Mouse (Mus musculus) CH12.LX (cell line): ENCODE data around the gene Asic2. TPM values are rescaled to one million over a fixed set of nuclear protein-coding genes. Genes with fewer than 3 reads are reported as not detected.

ENCODE experiments used
- DNase-seq: peaks from one replicate; pipeline ENCODE4 v3.0.0-alpha.2; 2013; ENCODE audit errors: extremely low read depth
- H3K27ac ChIP-seq: 2 replicates; pipeline ENCODE4 v1.5.1; 2012; ENCODE audit warnings: low read depth, mild to moderate bottlenecking, control low read depth, moderate library complexity; ENCODE audit not compliant: insufficient read depth
- H3K27me3 ChIP-seq: replicated peaks from 2 replicates; pipeline ENCODE3; 2012; ENCODE audit warnings: inconsistent platforms
- H3K36me3 ChIP-seq, 2 experiments: replicated peaks in 1 of 2; 2 replicates each; pipeline versions ENCODE3 to v1.6.1; 2012; ENCODE audit warnings: inconsistent platforms in 1 of 2, low read length in 1 of 2, mild to moderate bottlenecking in 1 of 2, mixed read lengths in 1 of 2, moderate library complexity in 1 of 2; ENCODE audit not compliant: control insufficient read depth in 1 of 2, insufficient read depth in 1 of 2
- H3K4me1 ChIP-seq, 2 experiments: 2 replicates each; pipeline ENCODE4 v1.6.1; 2012; ENCODE audit warnings: inconsistent platforms in 1 of 2, moderate library complexity in 1 of 2; ENCODE audit not compliant: insufficient read depth in 2 of 2, control insufficient read depth in 1 of 2
- H3K4me2 ChIP-seq: 2 replicates; pipeline ENCODE4 v1.6.1; 2012; ENCODE audit warnings: low read depth, mild to moderate bottlenecking, control low read depth; ENCODE audit not compliant: poor library complexity, insufficient read depth, severe bottlenecking
- H3K4me3 ChIP-seq, 3 experiments: fragments of 150-350 bp in 1 of 3; sonication (generic) in 1 of 3; replicated peaks in 1 of 3; 2 replicates each; pipeline versions ENCODE3 to v1.5.1; 2011 to 2012; ENCODE audit warnings: low read depth in 2 of 3, low read length in 2 of 3, mild to moderate bottlenecking in 2 of 3, moderate library complexity in 2 of 3, control low read depth in 1 of 3, improper control_type of control experiment in 1 of 3, inconsistent platforms in 1 of 3, mixed read lengths in 1 of 3; ENCODE audit not compliant: poor library complexity in 1 of 3
- H3K79me2 ChIP-seq: replicated peaks from 2 replicates; pipeline ENCODE4 v1.6.1; 2012; ENCODE audit warnings: mild to moderate bottlenecking, moderate library complexity; ENCODE audit not compliant: control insufficient read depth, poor library complexity, insufficient read depth, severe bottlenecking; ENCODE audit errors: extremely low read depth
- H3K9ac ChIP-seq: 2 replicates; pipeline ENCODE4 v1.6.1; 2012; ENCODE audit warnings: low read depth, mild to moderate bottlenecking, control low read depth, moderate library complexity; ENCODE audit not compliant: insufficient read depth
- H3K9me3 ChIP-seq: replicated peaks from 2 replicates; pipeline ENCODE3; 2012; ENCODE audit warnings: low read length, inconsistent platforms, mixed read lengths
- BHLHE40 ChIP-seq: IDR thresholded peaks from 2 replicates; pipeline ENCODE4 v1.6.1; 2011; ENCODE audit warnings: mild to moderate bottlenecking, low read depth, low read length, improper control_type of control experiment
- CHD1 ChIP-seq: IDR thresholded peaks from 2 replicates; pipeline ENCODE4 v1.6.1; 2012; ENCODE audit warnings: low read depth, low read length, improper control_type of control experiment, inconsistent platforms
- CTCF ChIP-seq, 2 experiments: IDR thresholded peaks in 1 of 2; conservative IDR thresholded peaks in 1 of 2; 2 replicates each; pipeline ENCODE4 v1.5.1; 2011 to 2012; ENCODE audit warnings: low read depth in 2 of 2, low read length in 2 of 2, improper control_type of control experiment in 1 of 2, inconsistent platforms in 1 of 2, mild to moderate bottlenecking in 1 of 2, moderate library complexity in 1 of 2
- E2F4 ChIP-seq: IDR thresholded peaks from 2 replicates; pipeline ENCODE4 v1.6.1; 2011; ENCODE audit warnings: low read depth, low read length, improper control_type of control experiment; ENCODE audit not compliant: insufficient replicate concordance
- EP300 ChIP-seq: IDR thresholded peaks from 2 replicates; pipeline ENCODE4 v1.6.1; 2011; ENCODE audit warnings: low read length, improper control_type of control experiment
- ETS1 ChIP-seq: conservative IDR thresholded peaks from 2 replicates; pipeline ENCODE4 v1.6.1; 2012; ENCODE audit warnings: low read depth, mild to moderate bottlenecking, inconsistent platforms, low read length, improper control_type of control experiment, moderate library complexity
- GABPA ChIP-seq: IDR thresholded peaks from 2 replicates; pipeline ENCODE4 v1.6.1; 2012; ENCODE audit warnings: low read depth, low read length, improper control_type of control experiment, inconsistent platforms; ENCODE audit not compliant: insufficient replicate concordance
- HCFC1 ChIP-seq: IDR thresholded peaks from 2 replicates; pipeline ENCODE4 v1.6.1; 2012; ENCODE audit warnings: low read depth, mild to moderate bottlenecking, inconsistent platforms, low read length, improper control_type of control experiment
- IRF4 ChIP-seq: IDR thresholded peaks from 2 replicates; pipeline ENCODE4 v1.6.1; 2014; ENCODE audit warnings: low read depth, mild to moderate bottlenecking, inconsistent platforms, low read length, improper control_type of control experiment
- JUN ChIP-seq: IDR thresholded peaks from 2 replicates; pipeline ENCODE4 v1.6.1; 2011; ENCODE audit warnings: low read depth, mild to moderate bottlenecking, low read length, improper control_type of control experiment, moderate library complexity; ENCODE audit not compliant: insufficient read depth
- JUND ChIP-seq: conservative IDR thresholded peaks from 2 replicates; pipeline ENCODE4 v1.6.1; 2011; ENCODE audit warnings: low read depth, low read length, improper control_type of control experiment
- KAT2A ChIP-seq: IDR thresholded peaks from 2 replicates; pipeline ENCODE4 v1.6.1; 2012; ENCODE audit warnings: low read length, improper control_type of control experiment, inconsistent platforms; ENCODE audit not compliant: insufficient replicate concordance
- MAFK ChIP-seq: IDR thresholded peaks from 2 replicates; pipeline ENCODE4 v1.6.1; 2011; ENCODE audit warnings: low read length, improper control_type of control experiment; ENCODE audit not compliant: insufficient replicate concordance
- MAX ChIP-seq: IDR thresholded peaks from 2 replicates; pipeline ENCODE4 v1.6.1; 2011; ENCODE audit warnings: low read length, improper control_type of control experiment
- MAZ ChIP-seq: IDR thresholded peaks from 2 replicates; pipeline ENCODE4 v1.6.1; 2012; ENCODE audit warnings: low read depth, mild to moderate bottlenecking, inconsistent platforms, low read length, improper control_type of control experiment, moderate library complexity
- MXI1 ChIP-seq: IDR thresholded peaks from 2 replicates; pipeline ENCODE4 v1.6.1; 2011; ENCODE audit warnings: mild to moderate bottlenecking, low read depth, low read length, improper control_type of control experiment
- MYC ChIP-seq: IDR thresholded peaks from 2 replicates; pipeline ENCODE4 v1.6.1; 2011; ENCODE audit warnings: low read depth, mild to moderate bottlenecking, improper control_type of control experiment, low read length
- NELFE ChIP-seq: IDR thresholded peaks from 2 replicates; pipeline ENCODE4 v1.6.1; 2011; ENCODE audit warnings: low read depth, low read length, improper control_type of control experiment
- PAX5 ChIP-seq: IDR thresholded peaks from 2 replicates; pipeline ENCODE4 v1.6.1; 2012; ENCODE audit warnings: low read length, inconsistent platforms, mixed read lengths
- POLR2A ChIP-seq: IDR thresholded peaks from 2 replicates; pipeline ENCODE4 v1.6.1; 2011; ENCODE audit warnings: low read depth, mild to moderate bottlenecking, improper control_type of control experiment, low read length
- POLR2AphosphoS2 ChIP-seq: IDR thresholded peaks from 2 replicates; pipeline ENCODE4 v1.6.1; 2011; ENCODE audit warnings: low read depth, low read length, improper control_type of control experiment
- RAD21 ChIP-seq: IDR thresholded peaks from 2 replicates; pipeline ENCODE4 v1.6.1; 2011; ENCODE audit warnings: low read depth, mild to moderate bottlenecking, low read length, improper control_type of control experiment, moderate library complexity
- RCOR1 ChIP-seq: conservative IDR thresholded peaks from 2 replicates; pipeline ENCODE4 v1.6.1; 2012; ENCODE audit warnings: low read depth, mild to moderate bottlenecking, inconsistent platforms, low read length, improper control_type of control experiment
- TBP ChIP-seq: conservative IDR thresholded peaks from 2 replicates; pipeline ENCODE4 v1.6.1; 2011; ENCODE audit warnings: low read depth, low read length, improper control_type of control experiment
- UBTF ChIP-seq: IDR thresholded peaks from 2 replicates; pipeline ENCODE4 v1.6.1; 2012; ENCODE audit warnings: low read depth, mild to moderate bottlenecking, inconsistent platforms, low read length, improper control_type of control experiment, moderate library complexity
- USF1 ChIP-seq: IDR thresholded peaks from 2 replicates; pipeline ENCODE4 v1.6.1; 2014; ENCODE audit warnings: low read depth, mild to moderate bottlenecking, inconsistent platforms, low read length, improper control_type of control experiment
- USF2 ChIP-seq: conservative IDR thresholded peaks from 2 replicates; pipeline ENCODE4 v1.6.1; 2011; ENCODE audit warnings: low read depth, low read length, improper control_type of control experiment
- ZKSCAN1 ChIP-seq: IDR thresholded peaks from 2 replicates; pipeline ENCODE4 v1.6.1; 2012; ENCODE audit warnings: low read depth, inconsistent platforms, low read length, improper control_type of control experiment, borderline replicate concordance
- ZMIZ1 ChIP-seq: IDR thresholded peaks from 2 replicates; pipeline ENCODE4 v1.6.1; 2012; ENCODE audit warnings: low read depth, mild to moderate bottlenecking, inconsistent platforms, low read length, improper control_type of control experiment
- ZNF384 ChIP-seq: IDR thresholded peaks from 2 replicates; pipeline ENCODE4 v1.6.1; 2012; ENCODE audit warnings: low read depth, low read length, improper control_type of control experiment, inconsistent platforms
- dilution Hi-C: fragments of 300-500 bp; cut with MboI; formaldehyde crosslinking; loops from 2 replicates; pipeline ENCODE4 v1.14.3; 2020; ENCODE audit warnings: low sequenced_read_pairs; ENCODE audit not compliant: extremely low pct_unique_long_range_greater_than_20kb, extremely low pct_ligation_motif_present
- in situ Hi-C: fragments of 300-500 bp; cut with MboI; formaldehyde crosslinking; loops from 3 replicates; pipeline ENCODE4 v1.14.3; 2019; ENCODE audit warnings: low sequenced_read_pairs, low pct_ligation_motif_present, low pct_unique_long_range_greater_than_20kb, mixed read lengths
- polyA plus RNA-seq: library from polyadenylated mRNA; unstranded; fragments of >175 nt; gene quantifications from 2 replicates; pipeline ENCODE4 v1.2.1, GENCODE M21; 2012; ENCODE audit warnings: low read depth; ENCODE audit not compliant: insufficient read length
- total RNA-seq, 2 experiments: library from RNA; depleted of rRNA; stranded (reverse); fragments of 300-350 nt in 1 of 2; fragments of >200 nt in 1 of 2; gene quantifications; 2 replicates each; pipeline ENCODE4 v1.2.3; 2012 to 2014

Asic2 gene
- total and polyA plus RNA-seq, 3 experiments: not detected

DNA sequence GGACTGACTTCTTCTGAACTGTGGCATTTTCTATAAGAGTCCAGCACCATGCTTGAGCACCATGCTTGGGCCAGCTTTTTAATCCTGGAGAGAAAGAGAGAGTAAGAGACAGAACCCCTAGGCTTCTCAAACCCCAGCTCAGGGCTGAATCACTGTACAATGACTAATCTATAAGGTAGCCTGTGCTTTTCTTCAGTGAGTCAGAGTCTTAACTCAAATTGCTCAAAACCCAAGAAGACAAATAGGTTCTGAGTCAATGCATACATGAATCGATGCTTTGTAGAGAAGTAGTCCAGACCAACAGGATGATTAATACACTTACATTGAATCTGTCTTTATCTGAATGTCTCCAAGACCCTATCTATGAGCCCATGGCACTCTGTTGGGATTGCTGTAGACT is 59.5 kb downstream of the Asic2 start:
- no peaks in the 10 kb centered on the region for H3K79me2 ChIP-seq
- no peak overlapping the region for H3K4me3 ChIP-seq
- no peak overlapping the region for H3K4me2 ChIP-seq
- DNase-seq: no peak
- TF ChIP-seq MAZ: no peak
- no peak for TF ChIP-seq USF1
- no peak for TF ChIP-seq POLR2AphosphoS2
- TF ChIP-seq RAD21: no peak
- TF ChIP-seq MAFK: no peak
- TF ChIP-seq ETS1: no peak
- TF ChIP-seq MXI1: no peak
- TF ChIP-seq RCOR1: no peak
- no peak for TF ChIP-seq POLR2A
- no peak for TF ChIP-seq ZMIZ1
- no peak for TF ChIP-seq MAX
- TF ChIP-seq ZKSCAN1: no peak
- TF ChIP-seq BHLHE40: no peak
- TF ChIP-seq JUN: no peak
- no peak for TF ChIP-seq MYC
- no peak for TF ChIP-seq E2F4
- TF ChIP-seq EP300: no peak
- in situ Hi-C loops: no loop called here
- no peaks in the 10 kb centered on the region for H3K36me3 ChIP-seq
- no peak overlapping the region for H3K27ac ChIP-seq
- dilution Hi-C loops: no loop called here
- no peaks in the 10 kb centered on the region for H3K9me3 ChIP-seq
- peaks cover 3 to 27% of the 10 kb centered on the region in 2 experiments; a peak in 3 of 4 replicates for H3K4me1 ChIP-seq
- H3K27me3 ChIP-seq: peaks cover 9% of the 10 kb centered on the region
- H3K9ac ChIP-seq: no peak overlapping the region

DNA sequence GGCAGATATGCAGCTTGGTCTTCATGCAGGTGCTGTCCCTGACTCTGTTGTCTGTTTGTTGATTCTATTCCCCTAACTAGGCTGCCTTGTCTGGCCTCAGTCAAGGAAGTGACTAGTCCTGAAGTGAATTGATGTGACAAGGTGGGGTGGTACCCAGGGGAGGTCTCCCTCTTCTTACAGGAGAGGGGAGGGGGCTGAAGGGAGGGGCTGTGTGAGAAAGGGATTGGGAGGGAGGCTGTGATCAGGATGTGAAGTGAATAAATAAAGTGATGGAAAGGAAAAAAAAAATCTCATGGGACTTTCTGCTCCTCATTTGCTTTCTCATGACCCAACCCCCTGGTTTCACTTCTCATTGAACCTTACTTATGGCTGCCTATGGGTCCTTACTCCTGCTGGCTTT is 65.9 kb downstream of the Asic2 start:
- TF ChIP-seq IRF4: peak; percentile 88
- TF ChIP-seq MAZ: no peak
- no peak for TF ChIP-seq JUND
- TF ChIP-seq EP300: peak; percentile 66; the same call in 1 of the 2 replicates
- no peak for TF ChIP-seq MYC
- no peak for TF ChIP-seq GABPA
- TF ChIP-seq CHD1: no peak
- no peak for TF ChIP-seq CTCF (conservative IDR thresholded peaks at IDR 0.05 in 1 of 2, IDR thresholded peaks at IDR 0.05 in 1 of 2; ENCODE audit: low read depth in 2 of 2, low read length in 2 of 2)
- TF ChIP-seq PAX5: no peak
- TF ChIP-seq USF2: no peak
- TF ChIP-seq TBP: no peak
- TF ChIP-seq RAD21: no peak
- no peak for TF ChIP-seq E2F4
- peak; percentile 87 for TF ChIP-seq ZNF384
- TF ChIP-seq NELFE: no peak
- no peak for TF ChIP-seq ETS1
- TF ChIP-seq MXI1: no peak
- no peak for TF ChIP-seq POLR2AphosphoS2
- TF ChIP-seq HCFC1: no peak
- TF ChIP-seq KAT2A: no peak
- TF ChIP-seq MAX: no peak
- TF ChIP-seq POLR2A: no peak
- TF ChIP-seq ZMIZ1: no peak
- no peak for TF ChIP-seq JUN
- TF ChIP-seq UBTF: no peak
- no peak overlapping the region for H3K27ac ChIP-seq
- H3K4me3 ChIP-seq: no peak overlapping the region
- H3K79me2 ChIP-seq: no peaks in the 10 kb centered on the region
- peak; percentile 73 for DNase-seq
- no peaks in the 10 kb centered on the region for H3K9me3 ChIP-seq
- H3K4me1 ChIP-seq: peaks cover 5 to 21% of the 10 kb centered on the region in 2 experiments
- peaks cover 27% of the 10 kb centered on the region for H3K27me3 ChIP-seq
- in situ Hi-C loops (no loop called here), dilution Hi-C loops (no loop called here)
- peak overlapping the region; percentile 56 for H3K4me2 ChIP-seq
- no peak overlapping the region for H3K9ac ChIP-seq
- no peaks in the 10 kb centered on the region for H3K36me3 ChIP-seq
